Mouse (Mus musculus) kidney, adult 18-20 months (tissue): ENCODE results near the gene Ctsw.

ENCODE experiments used
- DNase-seq: peaks from one replicate; pipeline ENCODE4 v3.0.0; 2021

Gene Ctsw

DNA sequence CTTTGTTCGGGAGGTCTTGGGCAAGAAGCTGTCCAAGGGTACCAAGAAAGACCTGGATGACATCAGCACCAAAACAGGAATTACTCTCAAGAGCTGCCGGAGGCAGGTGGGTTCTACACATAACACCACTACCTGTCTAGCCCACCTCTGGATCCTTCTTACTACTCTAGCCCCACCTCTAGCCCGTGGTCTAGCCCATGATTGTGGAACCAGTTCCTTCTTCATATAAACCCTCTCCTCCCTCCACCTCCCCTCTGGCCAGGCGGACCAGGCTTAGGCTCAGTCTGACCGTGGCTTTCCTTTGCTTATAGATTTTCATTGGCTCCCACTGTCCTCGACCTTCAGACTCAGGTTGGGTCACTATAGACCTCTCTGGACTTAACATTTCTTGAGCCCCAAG, 6.9 kb downstream of the Ctsw start:
- no peak for DNase-seq

DNA sequence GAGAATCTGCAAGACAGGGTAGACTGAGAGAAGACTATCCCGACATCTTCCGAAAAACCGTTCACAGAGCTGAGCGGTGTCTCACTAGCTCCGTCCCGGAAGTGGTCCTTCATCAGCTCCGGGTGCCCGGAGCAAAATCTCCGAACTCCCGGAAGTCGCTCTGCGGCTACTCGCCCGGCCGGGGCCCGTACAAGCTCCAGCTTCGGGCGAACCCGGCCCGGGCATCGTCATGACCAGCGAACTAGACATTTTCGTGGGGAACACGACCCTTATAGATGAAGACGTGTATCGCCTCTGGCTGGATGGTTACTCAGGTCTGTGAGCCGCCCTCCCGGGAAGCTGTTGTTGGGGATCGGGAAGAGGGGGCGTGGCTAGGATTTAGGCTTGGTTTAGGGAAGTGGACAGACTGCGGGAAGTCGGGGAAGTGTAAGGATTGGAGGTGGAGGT, 7.8 kb downstream of the Ctsw start, which contains the start of gene Fibp:
Fibp (plus strand) TSS at position 151 of the 447 bp plus-strand sequence.
- DNase-seq = peak; percentile 92

- no peak for DNase-seq
Measured at GRCm38 (mm10) chr19:5459896-5460295, 8.4 kb downstream of the Ctsw start.

DNA sequence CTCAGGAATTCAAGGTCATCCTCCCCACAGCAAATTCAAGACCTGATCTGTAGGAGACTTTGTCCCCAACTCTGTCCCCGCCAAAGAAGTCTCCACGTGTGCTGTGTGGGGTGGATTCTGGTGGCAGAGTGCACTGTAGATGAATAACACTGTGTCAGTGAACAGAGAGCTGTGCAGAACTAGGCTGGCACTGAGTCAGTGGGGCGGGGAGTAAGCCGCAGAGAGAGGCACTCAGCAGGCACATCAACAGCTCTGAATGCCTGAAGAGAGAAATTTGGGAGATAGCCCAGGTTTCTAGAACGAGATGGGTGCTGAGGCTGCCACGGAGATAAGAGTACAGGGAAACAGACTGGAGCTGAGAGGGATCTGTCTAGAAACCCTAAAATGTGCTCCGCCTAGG, 9.3 kb downstream of the Ctsw start:
- no peak for DNase-seq

DNA sequence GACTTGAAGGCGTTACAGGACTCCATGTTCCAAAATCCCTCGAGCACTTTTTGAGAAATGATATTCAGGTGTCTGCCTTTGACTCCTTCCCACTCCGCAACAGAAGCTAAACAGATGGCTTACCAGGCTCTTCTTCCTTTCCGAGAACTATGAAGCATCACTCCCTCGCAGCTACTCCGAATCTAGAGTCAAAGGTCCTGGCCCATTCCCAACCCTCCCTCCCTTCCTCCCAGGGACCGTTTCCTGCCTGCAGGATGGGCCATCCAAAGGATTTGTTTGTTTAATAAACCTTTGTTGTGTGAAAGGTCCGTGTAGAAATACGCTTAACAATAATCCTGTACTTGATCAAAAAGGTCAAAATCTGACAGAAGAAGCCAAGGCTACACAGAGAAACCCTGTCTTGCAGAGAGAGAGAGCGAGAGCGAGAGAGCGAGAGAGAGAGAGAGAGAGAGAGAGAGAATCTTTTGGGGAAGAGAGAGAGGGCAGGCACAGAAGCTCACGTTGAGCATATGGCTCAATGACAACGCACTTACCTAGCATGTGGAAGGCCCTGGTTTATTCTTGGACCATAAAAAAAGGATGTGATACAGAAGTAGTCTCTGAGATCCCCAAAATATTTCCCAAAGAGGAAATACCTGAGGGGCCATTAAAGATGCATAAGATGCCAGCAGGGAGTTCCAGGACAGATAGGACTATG, 10.4 kb downstream of the Ctsw start, which contains the start of gene Ccdc85b:
Ccdc85b (minus strand) TSS at position 149 of the 697 bp plus-strand sequence.
- DNase-seq = no peak

DNA sequence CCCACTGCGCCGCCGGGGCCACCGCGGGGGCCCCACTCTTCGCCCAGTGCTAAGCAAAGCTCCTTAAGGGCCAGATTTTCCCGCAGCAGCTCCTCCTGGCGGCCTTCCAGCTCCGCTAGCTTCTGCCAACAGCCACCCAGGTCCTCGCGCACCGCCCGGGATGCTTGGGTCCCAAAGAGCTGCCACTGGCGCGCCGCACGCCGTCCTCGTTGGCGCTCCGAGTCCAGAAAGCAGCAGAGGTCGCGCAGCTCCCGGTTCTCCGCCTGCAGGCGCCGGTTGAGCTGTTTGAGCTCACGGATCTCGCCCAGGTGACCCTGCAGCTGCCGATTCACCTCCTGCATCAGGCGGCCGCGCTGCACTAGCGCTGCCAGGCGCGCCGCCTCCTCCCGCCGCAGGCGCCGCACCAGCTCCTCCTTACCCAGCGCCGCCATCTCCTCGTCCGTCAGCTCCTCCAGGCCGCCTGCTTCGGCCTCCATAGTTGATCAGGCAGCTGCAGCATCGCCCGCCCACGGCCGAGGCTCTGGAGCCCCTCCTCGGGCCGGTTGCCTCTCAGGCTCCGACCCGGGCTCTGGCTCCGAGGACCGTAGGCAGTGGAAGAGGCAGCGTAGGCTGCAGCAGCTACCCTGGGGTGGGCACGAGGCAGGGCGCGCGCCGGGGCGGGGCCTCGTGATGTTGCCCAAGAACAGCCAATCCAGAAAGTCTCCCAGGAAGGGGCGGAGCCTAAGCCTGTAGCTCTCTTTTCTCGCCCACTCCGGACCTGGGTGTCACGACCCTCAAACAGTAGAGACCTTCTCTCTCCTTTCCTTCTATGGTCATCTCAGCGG, 11.2 kb downstream of the Ctsw start:
- peak; percentile 97 for DNase-seq

- peak; percentile 45 for DNase-seq
Measured at GRCm38 (mm10) chr19:5456241-5456921, 11.9 kb downstream of the Ctsw start.

GRCm38 (mm10) chr19:5455568-5455967, 12.7 kb downstream of the Ctsw start:
- no peak for DNase-seq

DNA sequence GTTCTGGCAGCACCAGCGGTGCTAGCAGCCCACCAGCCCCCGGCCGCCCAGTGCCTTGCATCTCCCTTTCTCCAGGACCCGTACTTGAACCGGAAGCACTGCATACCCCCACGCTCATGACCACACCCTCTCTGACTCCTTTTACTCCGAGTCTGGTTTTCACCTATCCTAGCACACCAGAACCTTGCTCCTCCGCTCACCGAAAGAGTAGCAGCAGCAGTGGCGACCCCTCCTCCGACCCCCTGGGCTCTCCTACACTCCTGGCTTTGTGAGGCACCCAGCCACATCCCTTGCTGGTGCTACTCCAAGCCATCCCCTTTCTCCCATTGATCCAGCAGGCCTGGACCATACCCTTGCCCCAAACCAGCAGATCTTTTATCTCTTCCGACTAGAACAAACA, 13.3 kb downstream of the Ctsw start:
- DNase-seq = no peak

GRCm38 (mm10) chr19:5451766-5452165, 16.5 kb downstream of the Ctsw start:
- no peak for DNase-seq

- no peak for DNase-seq
Measured at GRCm38 (mm10) chr19:5449673-5450072, 18.6 kb downstream of the Ctsw start.

GRCm38 (mm10) chr19:5448354-5449150, 19.8 kb downstream of the Ctsw start:
- no peak for DNase-seq

DNA sequence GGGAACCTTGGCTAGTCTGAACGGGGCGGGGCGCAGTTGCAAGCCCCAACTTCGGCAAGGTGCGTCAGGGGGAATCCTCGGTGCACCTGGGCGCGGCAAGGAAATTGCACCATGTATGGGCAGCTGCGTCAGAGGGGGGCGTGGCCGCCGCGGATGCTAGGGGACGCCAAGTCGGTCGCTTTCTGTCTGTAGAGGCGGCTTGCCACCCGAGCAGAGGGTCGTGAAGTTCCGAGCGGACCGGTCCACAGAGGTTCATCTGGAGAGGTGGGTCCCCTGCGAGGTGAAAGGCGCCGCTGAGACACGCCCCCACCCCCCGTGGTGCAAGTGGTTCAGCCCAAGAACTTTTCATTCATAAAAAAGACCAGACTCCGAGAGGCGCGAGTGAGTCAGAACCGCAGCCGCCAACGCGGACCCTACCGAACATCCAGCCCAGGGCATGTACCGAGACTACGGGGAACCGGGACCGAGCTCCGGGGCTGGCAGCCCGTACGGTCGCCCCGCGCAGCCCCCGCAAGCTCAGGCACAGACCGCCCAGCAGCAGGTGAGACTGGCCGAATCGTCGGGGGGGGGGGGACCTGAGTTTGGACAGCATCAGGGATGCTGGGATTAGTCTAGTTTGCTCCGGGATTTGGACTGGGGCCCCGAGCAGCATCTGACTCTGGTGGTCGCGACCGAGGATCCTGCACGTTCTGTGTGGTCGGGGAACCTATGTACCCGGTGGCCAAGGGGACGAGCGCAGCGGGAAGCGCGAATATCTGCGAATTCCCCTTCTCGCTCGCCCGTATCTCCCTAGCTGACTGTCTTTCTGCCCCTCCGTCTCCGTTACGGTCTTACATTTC, 20.6 kb downstream of the Ctsw start, which contains the start of gene Fosl1:
Fosl1 (plus strand) TSS at position 33 of the 839 bp plus-strand sequence.
- peak; percentile 73 for DNase-seq

DNA sequence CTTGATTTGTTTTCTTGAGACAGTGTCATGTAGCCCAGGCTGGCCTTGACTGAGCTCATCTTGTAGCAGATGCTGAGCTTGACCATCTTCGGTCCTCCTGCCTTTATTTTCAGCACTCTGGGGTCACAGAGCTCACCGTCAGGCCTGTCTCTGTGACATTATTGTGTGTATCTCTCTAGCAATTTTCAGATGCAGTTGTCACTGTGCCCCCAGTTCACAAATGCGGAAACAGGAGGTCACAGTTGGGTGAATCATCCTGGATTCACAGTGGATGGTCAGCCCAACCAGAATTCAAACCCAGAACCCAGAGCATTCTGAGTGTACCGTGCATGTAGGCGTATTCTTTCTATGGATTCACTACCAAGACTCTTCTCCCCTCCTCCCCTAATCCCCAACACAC, 22.6 kb downstream of the Ctsw start:
- no peak for DNase-seq

DNA sequence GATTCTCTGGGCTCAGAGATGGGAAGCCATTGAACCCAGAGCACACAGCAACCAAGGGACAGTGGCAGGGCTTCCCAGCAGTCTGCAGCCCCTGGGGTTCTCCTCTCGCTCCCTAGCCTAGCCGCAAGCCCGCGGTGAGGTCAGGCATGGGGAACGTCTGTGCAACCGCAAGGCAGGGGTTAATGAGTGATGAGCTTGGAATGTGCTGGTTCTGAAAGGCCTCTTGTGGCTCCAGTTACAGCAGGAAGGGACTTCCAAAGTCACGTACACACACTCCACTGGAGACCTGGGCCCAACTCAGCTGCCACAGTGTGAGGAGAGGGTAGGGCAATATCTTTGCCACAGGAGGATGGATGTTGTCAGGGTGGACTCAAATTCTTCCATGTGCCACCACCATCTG, 23.4 kb downstream of the Ctsw start:
- peak; percentile 51 for DNase-seq

DNA sequence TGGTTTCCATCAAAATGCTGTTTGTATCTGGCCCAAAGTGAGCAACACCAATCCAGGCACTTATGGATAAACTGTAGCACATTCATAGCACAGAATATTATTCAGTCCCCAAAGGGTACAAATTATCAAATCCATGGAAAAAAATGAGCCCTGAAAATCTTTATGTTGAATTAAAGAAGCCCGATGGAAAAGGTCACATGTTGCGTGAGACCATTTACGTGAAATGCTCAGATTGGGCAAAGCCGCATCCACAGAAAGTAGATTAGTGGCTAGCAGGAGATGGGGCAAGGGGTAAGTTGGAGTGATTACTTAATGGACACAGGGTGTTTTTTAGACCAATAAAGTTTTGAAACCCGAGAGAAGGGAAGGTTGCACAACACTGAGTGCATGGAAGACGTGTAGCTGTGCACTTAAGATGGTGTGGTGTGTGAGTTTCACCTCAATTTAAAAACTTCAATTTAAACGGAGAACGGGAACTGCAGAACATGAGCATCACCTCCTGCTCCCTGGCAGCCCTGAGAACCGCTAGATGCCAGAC, 23.9 kb downstream of the Ctsw start:
- DNase-seq = no peak

DNA sequence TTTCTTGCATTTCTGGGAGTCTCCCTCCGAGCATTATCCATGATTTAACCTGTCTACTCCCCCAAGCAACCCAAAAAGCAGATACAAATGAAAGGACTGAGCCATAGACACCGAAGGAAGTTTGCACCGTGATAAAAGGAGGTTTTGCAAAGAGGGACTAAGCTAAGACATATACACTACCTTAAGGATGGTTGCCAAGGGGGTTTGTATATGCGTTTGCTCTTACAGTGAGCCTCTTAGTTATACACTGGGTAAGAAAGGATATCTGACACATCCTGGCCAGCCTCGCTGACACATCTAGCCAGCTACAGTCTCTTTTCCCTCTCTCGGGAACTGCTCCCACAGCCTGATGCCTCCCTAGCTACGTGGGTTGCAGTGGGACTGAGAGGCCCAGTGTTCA, 34.4 kb downstream of the Ctsw start:
- DNase-seq = no peak

DNA sequence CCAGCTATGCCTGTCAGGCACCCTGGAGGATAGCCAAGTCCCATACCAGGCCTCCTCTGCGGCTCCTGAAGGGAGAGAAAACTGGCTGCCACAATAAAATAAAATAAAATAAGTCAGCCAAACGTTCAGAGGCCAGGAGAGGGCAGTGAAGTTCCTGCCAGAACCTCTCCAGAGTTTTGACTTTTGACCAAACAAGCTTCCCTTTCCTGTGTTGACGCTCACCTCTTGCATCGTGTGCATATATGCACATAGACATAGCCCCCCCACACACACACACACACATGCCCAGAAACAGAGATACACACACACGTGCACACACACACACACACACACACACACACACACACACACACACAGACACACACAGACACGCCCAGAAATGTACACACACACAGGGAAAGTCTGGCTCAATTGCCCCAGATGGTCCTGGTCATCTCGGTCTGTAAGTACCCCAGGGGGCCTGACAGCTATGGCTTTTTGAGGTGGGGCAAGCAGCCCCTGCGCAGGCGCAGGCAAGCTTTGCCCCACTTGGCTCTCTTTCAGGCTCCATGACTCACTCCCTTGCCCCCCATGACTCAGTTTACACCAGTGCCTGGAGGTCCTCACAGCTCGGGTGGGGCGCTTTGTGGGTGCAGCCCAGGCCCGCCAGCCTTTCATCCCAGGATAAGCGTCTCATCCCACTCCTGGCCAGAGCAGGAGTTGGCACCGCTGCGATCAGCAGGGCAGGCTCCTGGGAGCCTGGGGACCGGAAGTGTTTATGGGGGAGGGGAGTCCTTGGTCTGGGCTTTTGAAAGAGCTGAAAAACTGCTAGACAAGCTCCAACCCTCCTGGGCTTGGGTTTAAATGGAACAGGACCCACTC, 35.1 kb downstream of the Ctsw start:
- DNase-seq = peak; percentile 57

DNA sequence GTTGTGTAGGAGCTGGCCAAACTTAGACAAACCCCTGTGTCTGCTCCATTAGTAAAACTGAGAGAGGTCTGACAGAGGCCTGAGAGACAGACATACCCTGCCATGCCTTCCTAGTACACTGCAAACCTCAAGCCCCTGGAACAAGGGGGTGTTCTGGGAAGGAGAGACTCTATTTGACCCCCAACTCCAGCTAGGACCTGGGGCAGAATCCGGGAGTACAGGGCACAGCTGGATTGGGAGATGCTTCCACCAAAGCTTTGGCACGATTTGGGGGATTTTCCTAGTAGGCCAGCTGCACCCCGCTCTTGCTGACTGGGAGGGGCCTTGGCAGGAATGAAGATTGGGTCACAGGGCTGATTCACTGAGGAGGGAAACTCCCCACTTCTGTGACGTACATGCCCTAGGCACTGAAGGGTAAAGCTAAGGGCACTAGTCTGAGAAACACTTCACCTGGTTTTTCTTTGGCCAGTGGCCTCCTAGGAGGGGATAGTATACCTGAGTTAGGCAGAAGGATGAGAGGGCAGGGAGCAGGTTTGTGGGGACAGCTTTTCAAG, 36.3 kb downstream of the Ctsw start:
- DNase-seq = no peak

- no peak for DNase-seq
Measured at GRCm38 (mm10) chr19:5430408-5430807, 37.9 kb downstream of the Ctsw start.
